Mouse (Mus musculus): ENCODE data around the gene Olfr680-ps1.
"Not testable (repeated sequence)": the region's sequence is repeated elsewhere in the genome, so short reads cannot be mapped to it uniquely, and the experiment has no call there.

The Olfr680-ps1 gene

GRCm38 (mm10) chr7:105092717-105093116, at the start of gene Olfr680-ps1:
Gene Olfr680-ps1 (minus strand): TSS chr7:105092817.
- not testable (repeated sequence) for DNase-seq

- DNase-seq, result no peak
These were observed 48.7 kb upstream of the Olfr680-ps1 start for GRCm38 (mm10) chr7:105141275-105141674.

DNA sequence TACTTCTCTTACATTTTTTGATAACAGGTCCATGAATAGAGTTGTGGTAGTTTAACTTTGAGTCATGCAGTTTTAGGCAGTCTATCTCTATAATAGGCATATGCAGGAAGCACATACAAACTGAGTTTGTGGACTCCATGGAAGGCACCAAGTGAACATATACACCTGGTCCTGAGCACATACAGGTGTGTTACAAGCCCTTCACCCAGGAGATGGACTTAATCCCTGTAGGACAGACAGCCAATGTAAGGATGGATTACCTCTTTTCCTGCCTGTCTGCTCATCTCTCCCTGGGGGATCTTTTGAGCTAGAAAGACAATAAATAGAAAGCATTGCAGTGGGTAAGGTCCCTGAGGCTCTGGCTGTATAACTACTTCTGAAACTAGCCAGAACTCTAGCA, 23.9 kb upstream of the Olfr680-ps1 start, which contains the start of gene Olfr681:
Olfr681 (plus strand) TSS at position 301 of the 400 bp plus-strand sequence.
- DNase-seq, result no peak

GRCm38 (mm10) chr7:105080905-105081304, 11.7 kb downstream of the Olfr680-ps1 start, which contains the start of gene Olfr679:
Gene Olfr679 (plus strand): TSS chr7:105081205.
- no peak for DNase-seq

DNA sequence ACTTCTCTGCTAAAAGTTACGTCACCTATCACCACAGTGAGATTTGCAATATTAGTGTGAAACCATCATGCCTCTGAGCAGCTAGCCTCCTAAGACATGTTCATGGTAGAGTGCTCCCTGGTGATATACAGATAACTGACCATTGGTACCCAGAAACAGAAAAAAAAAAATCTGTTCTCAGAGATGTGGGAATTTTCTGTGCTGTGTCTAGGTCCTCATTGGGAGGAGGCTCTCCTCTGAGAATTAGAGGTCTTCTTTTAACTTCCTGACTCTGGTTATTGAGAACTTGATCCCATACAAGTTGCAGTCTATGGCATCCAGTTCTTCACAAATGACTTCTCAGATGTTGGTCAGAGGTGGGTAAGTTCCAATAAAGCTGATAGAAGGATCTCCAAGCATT, 28.4 kb downstream of the Olfr680-ps1 start, which contains the start of gene Olfr678:
Olfr678 (plus strand) TSS at position 301 of the 400 bp plus-strand sequence.
- DNase-seq, result no peak

GRCm38 (mm10) chr7:105058951-105059350, 33.7 kb downstream of the Olfr680-ps1 start:
- DNase-seq, result no peak
